Mouse (Mus musculus) limb, embryonic 11.5 days (tissue): Measurements from ENCODE around the gene Tsc2. TPM values are rescaled to one million over a fixed set of nuclear protein-coding genes. Genes with fewer than 3 reads are reported as not detected.
"Not testable (repeated sequence)": the region's sequence is repeated elsewhere in the genome, so short reads cannot be mapped to it uniquely, and the experiment has no call there.

Experiments
- ATAC-seq: fragments of 200-750 bp; cut with Nextera tagmentation; 2 replicates; pipeline ENCODE4 v1.8.0; 2017; ENCODE audit warnings: low read depth; ENCODE audit not compliant: insufficient number of reproducible peaks, low FRiP score, low TSS enrichment
- DNase-seq: peaks from one replicate; pipeline ENCODE4 v3.0.0-alpha.2; 2015; ENCODE audit warnings: low spot score
- H3K27ac ChIP-seq: fragments of 300-500 bp; sonication (generic); replicated peaks from 2 replicates; pipeline ENCODE4 v1.5.1; 2014; ENCODE audit warnings: low read depth, mild to moderate bottlenecking, low read length
- H3K27me3 ChIP-seq: fragments of 300-500 bp; sonication (generic); 2 replicates; pipeline ENCODE4 v1.6.1; 2014; ENCODE audit warnings: mild to moderate bottlenecking, low read length, mixed read lengths; ENCODE audit not compliant: control insufficient read depth, insufficient read depth
- H3K36me3 ChIP-seq: fragments of 300-500 bp; sonication (generic); 2 replicates; pipeline ENCODE4 v1.6.1; 2014; ENCODE audit warnings: mild to moderate bottlenecking, low read length, moderate library complexity, mixed read lengths; ENCODE audit not compliant: control insufficient read depth, insufficient read depth
- H3K4me1 ChIP-seq: fragments of 300-500 bp; sonication (generic); 2 replicates; pipeline ENCODE4 v1.6.1; 2014; ENCODE audit warnings: low read length, mixed read lengths; ENCODE audit not compliant: control insufficient read depth, insufficient read depth
- H3K4me2 ChIP-seq: fragments of 300-500 bp; sonication (generic); 2 replicates; pipeline ENCODE4 v1.6.1; 2014; ENCODE audit warnings: low read depth, mild to moderate bottlenecking, moderate library complexity; ENCODE audit not compliant: severe bottlenecking
- H3K4me3 ChIP-seq: fragments of 300-500 bp; sonication (generic); 2 replicates; pipeline ENCODE4 v1.5.1; 2014; ENCODE audit warnings: low read depth, low read length
- H3K9ac ChIP-seq: fragments of 300-500 bp; sonication (generic); 2 replicates; pipeline ENCODE4 v1.6.1; 2014; ENCODE audit warnings: mild to moderate bottlenecking, low read length
- H3K9me3 ChIP-seq: fragments of 300-500 bp; sonication (generic); 2 replicates; pipeline ENCODE4 v1.6.1; 2016; ENCODE audit warnings: low read length; ENCODE audit not compliant: control insufficient read depth
- WGBS: fragments of 180-500 bp; shearing (Covaris S2); extraction: QIAGEN DNeasy Blood & Tissue Kit; methylation state at CpG from one replicate; pipeline ENCODE4 v1.1.7; 2014; 5-methylcytosine and 5-hydroxymethylcytosine counted together
- polyA plus RNA-seq: library from polyadenylated mRNA; unstranded; fragments of >200 nt; fragmentation: Nextera tagmentation; extraction: Ambion mirVana; gene quantifications from 2 replicates; pipeline ENCODE4 v1.2.1, GENCODE M21; 2014

Gene Tsc2
- polyA plus RNA-seq, 1 experiment from 2014 or later, result 62.7 TPM

DNA sequence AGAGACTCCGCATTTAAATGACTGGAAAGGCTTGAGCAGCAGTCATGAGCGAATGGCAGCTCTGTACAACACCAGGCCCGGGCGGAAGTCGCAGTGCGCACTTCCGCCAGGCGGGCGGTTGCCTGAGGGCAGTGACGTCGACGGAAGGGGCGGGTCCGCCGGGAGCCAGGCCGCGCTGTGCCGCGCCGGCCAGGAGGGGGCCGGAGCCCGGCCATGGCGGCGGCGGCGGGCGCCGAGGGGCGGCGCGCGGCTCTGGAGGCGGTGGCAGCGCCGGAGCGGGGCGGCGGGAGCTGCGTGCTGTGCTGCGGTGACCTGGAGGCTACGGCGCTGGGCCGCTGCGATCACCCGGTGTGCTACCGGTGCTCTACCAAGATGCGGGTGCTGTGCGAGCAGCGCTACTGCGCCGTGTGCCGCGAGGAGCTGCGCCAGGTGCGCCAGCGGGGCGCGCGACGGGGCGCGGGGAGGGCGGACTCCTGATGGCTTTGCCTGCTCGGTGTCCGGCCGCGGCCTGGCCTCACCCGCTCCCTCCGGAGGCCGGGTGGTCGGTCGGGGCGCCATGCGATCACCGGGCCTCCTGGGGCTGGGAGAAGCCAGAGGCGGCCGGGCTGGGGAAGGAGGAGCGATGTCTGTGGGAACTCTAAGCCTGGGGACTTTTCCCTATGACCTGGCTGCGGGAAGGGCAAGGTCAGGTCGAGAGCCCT is 37.3 kb upstream of the Tsc2 start, which contains the start of gene Zfp598:
Gene Zfp598, plus strand, starts transcription at position 143 of the 701 bp plus-strand sequence.
- ATAC-seq (peak; percentile 96), DNase-seq (peak; percentile 94)
- under 1% methylated on average over 67 of the region's 80 CpGs for WGBS
- peak within 1 kb of the TSS; percentile 97 for H3K4me3 ChIP-seq
- H3K27me3 ChIP-seq, result no peaks in the 10 kb centered on the region
- peak within 1 kb of the TSS; percentile 72 for H3K27ac ChIP-seq
- peaks cover 23% of the 10 kb centered on the region for H3K4me1 ChIP-seq
- peak within 1 kb of the TSS; percentile 56 for H3K4me2 ChIP-seq
- H3K9ac ChIP-seq, result peak within 1 kb of the TSS; percentile 96
- no peaks in the 10 kb centered on the region for H3K9me3 ChIP-seq
- H3K36me3 ChIP-seq, result no peaks in the 10 kb centered on the region

DNA sequence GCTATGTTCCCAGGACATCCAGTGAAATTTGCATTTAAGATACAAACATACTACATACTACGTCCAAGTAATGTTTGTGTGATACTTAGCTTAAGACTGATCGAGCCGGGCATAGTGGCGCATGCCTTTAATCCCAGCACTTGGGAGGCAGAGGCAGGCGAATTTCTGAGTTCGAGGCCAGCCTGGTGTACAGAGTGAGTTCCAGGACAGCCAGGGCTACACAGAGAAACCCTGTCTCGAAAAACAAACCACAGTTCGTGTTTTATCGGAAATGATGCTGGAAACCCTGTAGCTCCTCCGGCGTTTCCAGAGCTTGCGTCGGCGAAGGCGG is 36.7 kb upstream of the Tsc2 start:
- DNase-seq, ATAC-seq, H3K27ac ChIP-seq, H3K9me3 ChIP-seq, H3K36me3 ChIP-seq, H3K27me3 ChIP-seq: not testable (repeated sequence)
- Histone ChIP-seq H3K4me2 (peak overlapping the region; percentile 56), H3K4me3 (peak overlapping the region; percentile 97), H3K9ac (peak overlapping the region; percentile 96; the same call in 1 of the 2 replicates), H3K4me1 (peaks cover 23% of the 10 kb centered on the region)
- WGBS, result 10% methylated on average over 15 of the region's 15 CpGs

DNA sequence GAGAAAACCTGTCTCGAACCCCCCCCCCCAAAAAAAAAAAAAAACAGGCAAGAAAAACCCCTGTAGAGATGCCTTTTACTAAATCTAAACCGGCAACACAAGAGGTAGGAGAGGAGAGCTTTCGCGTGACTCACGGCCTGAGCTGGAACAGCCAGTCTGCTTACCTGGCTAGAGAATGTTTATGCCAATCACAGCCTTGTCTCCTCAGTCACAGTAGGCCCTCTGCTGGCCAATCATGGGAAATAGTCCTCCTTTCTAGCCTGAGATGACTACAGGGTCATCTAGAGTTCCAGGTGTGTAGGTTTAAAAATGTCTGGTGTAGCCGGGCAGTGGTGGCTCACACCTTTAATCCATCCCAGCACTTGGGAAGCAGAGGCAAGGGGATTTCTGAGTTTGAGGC is 35.0 kb upstream of the Tsc2 start:
- Histone ChIP-seq H3K9ac (no peak overlapping the region), H3K36me3 (no peaks in the 10 kb centered on the region), H3K4me3 (no peak overlapping the region), H3K27me3 (no peaks in the 10 kb centered on the region), H3K4me1 (peaks cover 21% of the 10 kb centered on the region), H3K9me3 (no peaks in the 10 kb centered on the region), H3K27ac (no peak overlapping the region), H3K4me2 (no peak overlapping the region)
- peak; percentile 71 for DNase-seq
- no peak for ATAC-seq
- 26% methylated on average over 6 of the region's 6 CpGs for WGBS

DNA sequence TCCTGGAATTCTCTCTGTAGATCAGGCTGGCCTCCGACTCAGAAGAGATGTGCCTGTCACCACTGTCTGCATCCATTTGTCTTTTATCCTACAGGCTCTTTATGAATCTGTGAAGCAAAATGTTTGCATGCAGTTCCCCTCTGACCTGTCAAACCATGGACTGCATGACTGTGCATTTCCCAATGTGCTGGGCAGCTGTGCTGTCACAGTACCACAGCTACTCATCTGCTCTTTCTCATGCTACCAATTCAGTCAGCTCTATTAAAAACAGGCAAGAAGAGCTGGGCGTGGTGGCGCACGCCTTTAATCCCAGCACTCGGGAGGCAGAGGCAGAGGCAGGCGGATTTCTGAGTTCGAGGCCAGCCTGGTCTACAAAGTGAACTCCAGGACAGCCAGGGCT is 34.6 kb upstream of the Tsc2 start:
- H3K36me3 ChIP-seq, H3K9ac ChIP-seq, H3K27me3 ChIP-seq, H3K4me3 ChIP-seq, H3K4me2 ChIP-seq, H3K27ac ChIP-seq, ATAC-seq, H3K9me3 ChIP-seq, DNase-seq: not testable (repeated sequence)
- H3K4me1 ChIP-seq, result peaks cover 17% of the 10 kb centered on the region
- WGBS, result 63% methylated on average over 7 of the region's 7 CpGs

DNA sequence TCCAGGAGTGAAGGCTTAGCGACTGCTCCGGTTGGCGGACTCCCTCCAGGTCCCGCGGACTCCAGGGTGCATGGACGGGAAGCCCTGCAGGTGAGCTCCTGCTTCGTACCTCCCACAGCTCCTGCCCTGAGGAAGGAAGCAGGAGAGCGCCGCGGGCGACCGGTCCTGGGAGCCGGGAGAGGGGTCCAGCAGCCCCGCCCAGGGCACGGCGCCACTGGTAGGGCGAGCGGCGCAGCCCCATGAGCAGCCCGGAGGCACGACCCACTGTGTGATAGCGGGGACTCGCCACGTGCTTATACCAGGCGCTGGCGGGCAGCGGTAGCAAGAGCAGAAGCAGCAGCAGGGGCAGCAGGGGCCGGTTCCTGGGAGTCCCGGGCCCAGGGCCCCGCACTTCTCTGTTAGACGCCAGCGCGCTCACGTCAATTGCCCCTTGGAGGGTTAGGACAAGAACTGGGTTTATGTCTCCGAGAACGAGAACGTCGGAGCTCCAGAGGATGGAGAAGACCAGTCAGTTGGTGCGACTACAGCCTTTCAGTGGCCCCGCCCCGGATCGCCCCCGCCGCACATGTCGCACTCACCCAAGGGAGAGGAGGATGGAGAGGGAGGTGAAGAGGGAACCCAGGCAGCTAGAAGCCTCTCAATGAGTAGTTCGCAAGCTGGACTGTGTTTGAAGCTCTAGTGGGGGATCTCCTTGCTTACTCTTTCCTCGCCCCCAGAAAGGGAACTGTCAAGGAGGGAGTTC is 25.8 kb upstream of the Tsc2 start, which contains the start of gene Npw:
Gene Npw, minus strand, starts transcription at position 441 of the 742 bp plus-strand sequence.
- Histone ChIP-seq H3K4me2 (peak within 1 kb of the TSS; percentile 80), H3K4me3 (peak within 1 kb of the TSS; percentile 44), H3K27ac (no peak within 1 kb of the TSS), H3K36me3 (no peaks in the 10 kb centered on the region), H3K9me3 (no peaks in the 10 kb centered on the region), H3K9ac (peak within 1 kb of the TSS; percentile 62), H3K4me1 (peaks cover 8% of the 10 kb centered on the region), H3K27me3 (peaks cover 30% of the 10 kb centered on the region)
- ATAC-seq (0 out of 2 replicates have a peak, but pooled peaks have one; percentile 32), DNase-seq (peak; percentile 54)
- 1% methylated on average over 47 of the region's 47 CpGs for WGBS

DNA sequence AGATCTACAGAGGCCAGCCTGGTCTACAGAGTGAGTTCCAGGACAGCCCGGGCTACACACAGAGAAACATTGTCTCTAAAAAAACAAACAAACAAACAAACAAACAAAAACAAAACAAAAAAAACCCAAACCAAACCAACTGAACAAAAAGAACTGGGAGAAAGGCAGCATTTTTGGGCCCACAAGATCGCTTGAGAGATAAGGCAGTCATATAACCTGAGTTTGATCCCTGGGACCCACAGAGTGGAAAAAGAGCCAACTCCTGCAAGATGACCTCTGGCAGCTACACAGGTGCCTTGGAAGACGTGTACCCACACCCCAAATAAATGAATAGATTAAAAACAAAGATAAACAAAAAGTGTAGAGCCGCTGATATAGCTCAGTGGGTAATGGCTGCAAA is 22.5 kb upstream of the Tsc2 start:
- WGBS, result 78% methylated on average over 4 of the region's 4 CpGs
- Histone ChIP-seq H3K4me3 (no peak overlapping the region), H3K9me3 (no peaks in the 10 kb centered on the region), H3K27me3 (peaks cover 30% of the 10 kb centered on the region), H3K4me2 (no peak overlapping the region), H3K27ac (no peak overlapping the region), H3K9ac (no peak overlapping the region), H3K36me3 (no peaks in the 10 kb centered on the region), H3K4me1 (peaks cover 12% of the 10 kb centered on the region)
- ATAC-seq, result no peak
- no peak for DNase-seq

DNA sequence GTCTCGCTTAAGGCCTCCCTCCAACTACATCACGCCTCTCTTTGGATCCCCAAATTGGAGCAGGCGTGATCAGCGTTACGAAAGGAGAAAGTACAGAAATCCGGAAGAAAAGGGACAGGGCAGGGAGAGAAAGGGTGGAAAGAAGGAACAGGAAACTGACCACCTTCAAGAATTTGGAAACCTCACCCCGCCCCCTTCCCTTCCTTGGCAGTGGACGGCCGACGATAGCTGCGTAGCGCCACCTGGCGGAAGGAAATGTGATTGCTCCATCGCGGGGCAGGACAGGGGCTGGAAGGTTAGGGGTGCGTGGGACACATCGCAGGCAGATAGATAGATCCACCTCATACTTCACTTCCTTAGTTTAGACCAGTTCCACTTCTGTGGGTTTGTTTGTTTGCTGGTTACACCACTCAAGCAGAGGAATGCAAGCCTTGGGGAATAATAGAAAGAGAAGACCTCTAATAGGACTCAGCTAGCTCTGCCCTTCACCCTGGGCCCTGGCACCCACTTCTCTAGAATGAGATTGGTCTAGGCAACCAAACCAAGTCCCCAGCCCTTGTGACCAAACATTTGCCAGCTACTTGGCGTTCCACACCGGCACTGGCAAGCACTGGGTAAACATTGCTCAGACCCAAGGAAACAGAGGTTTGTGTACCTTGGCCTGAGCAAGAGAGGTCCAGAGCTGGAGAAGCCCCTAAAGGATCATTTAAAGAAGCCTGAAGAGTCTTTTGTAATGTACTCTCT is 21.7 kb upstream of the Tsc2 start:
- Histone ChIP-seq H3K9me3 (no peaks in the 10 kb centered on the region), H3K9ac (peak overlapping the region; percentile 59), H3K36me3 (no peaks in the 10 kb centered on the region), H3K27ac (no peak overlapping the region), H3K4me3 (peak overlapping the region; percentile 20), H3K4me1 (peaks cover 18% of the 10 kb centered on the region), H3K27me3 (peaks cover 24% of the 10 kb centered on the region), H3K4me2 (peak overlapping the region; percentile 53)
- ATAC-seq, result peak; percentile 41; the same call in 1 of the 2 replicates
- WGBS, result 9% methylated on average over 19 of the region's 19 CpGs
- peak; percentile 94 for DNase-seq

DNA sequence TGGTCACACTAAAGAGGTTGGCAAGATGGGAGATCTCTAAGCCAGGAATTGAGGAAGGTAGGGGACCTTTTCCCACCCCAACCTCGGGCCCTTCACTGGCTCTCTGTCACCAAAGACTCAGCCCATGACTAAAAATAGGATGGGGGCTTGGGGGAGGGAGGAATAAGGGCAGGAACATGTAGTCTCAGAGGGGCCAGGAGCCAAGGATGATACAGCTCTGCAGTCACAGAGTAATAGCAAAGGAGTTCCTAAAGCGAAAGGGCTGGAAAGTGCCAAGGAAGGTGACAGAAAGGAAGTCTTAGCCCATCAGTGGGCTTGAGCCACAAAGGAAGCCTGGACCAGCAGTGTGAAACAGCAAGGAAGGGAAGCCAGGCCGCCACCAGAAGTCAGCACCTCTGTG is 19.4 kb upstream of the Tsc2 start:
- Histone ChIP-seq H3K27me3 (peaks cover under 1% of the 10 kb centered on the region; the same call in 1 of the 2 replicates), H3K4me3 (no peak overlapping the region), H3K9me3 (no peaks in the 10 kb centered on the region), H3K27ac (no peak overlapping the region), H3K9ac (no peak overlapping the region), H3K36me3 (no peaks in the 10 kb centered on the region), H3K4me1 (peaks cover 15% of the 10 kb centered on the region), H3K4me2 (no peak overlapping the region)
- WGBS, result 71% methylated on average over 3 of the region's 3 CpGs
- ATAC-seq, result no peak
- no peak for DNase-seq
